Mouse (Mus musculus) heart, embryonic 11.5 days (tissue): ENCODE data around the gene Tagln2. TPM values are rescaled to one million over a fixed set of nuclear protein-coding genes. Genes with fewer than 3 reads are reported as not detected.

Experiments used
- ATAC-seq: fragments of 200-750 bp; cut with Nextera tagmentation; replicated peaks from 2 replicates; pipeline ENCODE4 v1.8.0; 2017; ENCODE audit warnings: moderate library complexity; ENCODE audit not compliant: insufficient number of reproducible peaks, low FRiP score, low TSS enrichment
- H3K27ac ChIP-seq: fragments of 300-500 bp; sonication (generic); 2 replicates; pipeline ENCODE4 v1.5.1; 2014; ENCODE audit warnings: mild to moderate bottlenecking, low read depth, low read length
- H3K27me3 ChIP-seq: fragments of 300-500 bp; sonication (generic); 2 replicates; pipeline ENCODE4 v1.6.1; 2014; ENCODE audit warnings: mild to moderate bottlenecking, low read length, mixed read lengths; ENCODE audit not compliant: control insufficient read depth, insufficient read depth
- H3K36me3 ChIP-seq: fragments of 300-500 bp; sonication (generic); 2 replicates; pipeline ENCODE4 v1.6.1; 2014; ENCODE audit warnings: mild to moderate bottlenecking, low read length, moderate library complexity, mixed read lengths; ENCODE audit not compliant: control insufficient read depth, insufficient read depth
- H3K4me1 ChIP-seq: fragments of 300-500 bp; sonication (generic); 2 replicates; pipeline ENCODE4 v1.6.1; 2014; ENCODE audit warnings: low read length; ENCODE audit not compliant: control insufficient read depth, insufficient read depth
- H3K4me2 ChIP-seq: fragments of 300-500 bp; sonication (generic); 2 replicates; pipeline ENCODE4 v1.6.1; 2014; ENCODE audit warnings: mild to moderate bottlenecking, moderate library complexity
- H3K4me3 ChIP-seq: fragments of 300-500 bp; sonication (generic); 2 replicates; pipeline ENCODE4 v1.5.1; 2014; ENCODE audit warnings: low read depth, low read length
- H3K9ac ChIP-seq: fragments of 300-500 bp; sonication (generic); 2 replicates; pipeline ENCODE4 v1.6.1; 2014; ENCODE audit warnings: mild to moderate bottlenecking, low read depth, low read length, moderate library complexity
- H3K9me3 ChIP-seq: fragments of 300-500 bp; sonication (generic); replicated peaks from 2 replicates; pipeline ENCODE4 v1.6.1; 2016; ENCODE audit warnings: low read length; ENCODE audit not compliant: control insufficient read depth
- WGBS: fragments of 180-500 bp; shearing (Covaris S2); extraction: QIAGEN DNeasy Blood & Tissue Kit; methylation state at CpG from one replicate; pipeline ENCODE4 v1.1.7; 2014; ENCODE audit not compliant: insufficient replicate concordance; 5-methylcytosine and 5-hydroxymethylcytosine counted together
- polyA plus RNA-seq: library from polyadenylated mRNA; unstranded; fragments of >200 nt; fragmentation: Nextera tagmentation; extraction: Ambion mirVana; gene quantifications from 2 replicates; pipeline ENCODE4 v1.2.1, GENCODE M21; 2014

Gene Tagln2
- polyA plus RNA-seq, 1 experiment from 2014 or later: 248 TPM

DNA sequence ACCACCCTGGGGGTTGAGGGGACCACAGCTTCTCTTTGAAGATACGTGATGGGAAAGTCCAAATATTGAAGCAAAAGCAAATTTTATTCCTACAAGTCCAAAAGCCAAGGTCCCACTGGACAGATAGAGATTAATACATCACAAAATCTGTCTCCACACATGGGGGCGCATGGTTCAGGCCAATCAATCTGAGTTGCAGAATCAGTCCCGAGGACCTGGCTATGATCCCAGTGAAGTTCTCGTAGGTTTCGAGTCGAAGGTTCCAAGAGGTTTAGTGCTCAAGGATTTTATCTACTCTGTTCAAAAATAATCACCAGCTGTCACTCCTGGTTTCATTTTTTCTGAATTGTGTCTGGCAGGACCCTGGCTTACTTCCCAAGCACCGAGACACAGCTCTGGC lies 51.2 kb downstream of the Tagln2 start:
- peak overlapping the region; percentile 85 for H3K4me2 ChIP-seq
- H3K9ac ChIP-seq: no peak overlapping the region
- peaks cover 7% of the 10 kb centered on the region for H3K27me3 ChIP-seq
- no peaks in the 10 kb centered on the region for H3K9me3 ChIP-seq
- 30% methylated on average over 7 of the region's 7 CpGs for WGBS
- H3K4me1 ChIP-seq: peaks cover 10% of the 10 kb centered on the region
- ATAC-seq: no peak
- H3K36me3 ChIP-seq: no peaks in the 10 kb centered on the region
- no peak overlapping the region for H3K27ac ChIP-seq
- H3K4me3 ChIP-seq: peak overlapping the region; percentile 51; the same call in 1 of the 2 replicates

DNA sequence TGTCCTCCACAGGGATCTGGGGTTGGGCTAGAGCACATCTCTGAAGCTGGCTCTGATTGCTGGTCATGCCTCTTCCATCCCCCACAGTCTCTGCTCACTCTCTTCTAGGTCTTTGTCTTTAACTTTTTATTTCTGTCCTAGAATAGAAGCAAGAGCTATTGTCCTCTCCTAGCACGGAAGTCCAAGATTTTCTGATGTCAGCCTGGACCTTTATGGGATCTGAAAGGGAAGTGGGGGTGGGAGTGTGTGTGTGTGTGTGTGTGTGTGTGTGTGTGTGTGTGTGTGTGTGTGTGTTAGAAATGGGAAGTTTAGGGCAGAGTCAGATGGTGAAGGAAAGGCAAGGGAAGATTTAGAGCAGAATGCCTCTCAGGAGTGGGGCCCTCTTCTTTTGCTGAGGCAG lies 52.8 kb downstream of the Tagln2 start:
- Histone ChIP-seq H3K36me3 (no peaks in the 10 kb centered on the region), H3K4me3 (no peak overlapping the region), H3K9ac (no peak overlapping the region), H3K9me3 (no peaks in the 10 kb centered on the region), H3K27me3 (peaks cover 19% of the 10 kb centered on the region), H3K4me2 (no peak overlapping the region), H3K4me1 (peaks cover 10% of the 10 kb centered on the region), H3K27ac (no peak overlapping the region)
- 55% methylated on average over 1 of the region's 1 CpGs for WGBS
- ATAC-seq: no peak

GRCm38 (mm10) chr1:172555638-172556037 lies 55.8 kb downstream of the Tagln2 start, which contains the start of gene Vsig8:
Gene Vsig8, plus strand, starts transcription at chr1:172555938.
- Histone ChIP-seq H3K4me1 (0 out of 2 replicates have a peak, but pooled peaks cover 3% of the 10 kb centered on the region), H3K9me3 (no peaks in the 10 kb centered on the region), H3K36me3 (no peaks in the 10 kb centered on the region), H3K4me2 (no peak within 1 kb of the TSS), H3K9ac (no peak within 1 kb of the TSS), H3K27ac (no peak within 1 kb of the TSS), H3K4me3 (no peak within 1 kb of the TSS), H3K27me3 (peaks cover 31% of the 10 kb centered on the region)
- WGBS: 74% methylated on average over 11 of the region's 11 CpGs
- no peak for ATAC-seq

Other genes with a start within 250 kb of the Tagln2 start
- gene Atp1a4, start 241.6 kb upstream of the Tagln2 start, polyA plus RNA-seq: 0.31 and 0.35 TPM in 2 replicates
- gene Igsf8, start 238.4 kb upstream of the Tagln2 start, polyA plus RNA-seq: 22.8 and 24.0 TPM in 2 replicates
- 4.7 and 7.0 TPM in 2 replicates for gene Atp1a2, start 202.0 kb upstream of the Tagln2 start, polyA plus RNA-seq
- gene Kcnj9, start 170.7 kb upstream of the Tagln2 start, polyA plus RNA-seq: 0.59 and 0.77 TPM in 2 replicates
- gene Kcnj10, start 158.8 kb upstream of the Tagln2 start, polyA plus RNA-seq: 0.09 TPM in 1 of 2 replicates, not detected in the other
- gene Pigm, start 123.5 kb upstream of the Tagln2 start, polyA plus RNA-seq: 8.8 and 9.8 TPM in 2 replicates
- 1.1 and 1.2 TPM in 2 replicates for gene Slamf9, start 24.7 kb upstream of the Tagln2 start, polyA plus RNA-seq
- gene Igsf9, start 18.3 kb upstream of the Tagln2 start, polyA plus RNA-seq: 9.3 and 12.0 TPM in 2 replicates
- 2.6 and 2.7 TPM in 2 replicates for gene Cfap45, start 20.8 kb downstream of the Tagln2 start, polyA plus RNA-seq
- gene Vsig8, start 55.9 kb downstream of the Tagln2 start, polyA plus RNA-seq: 0.28 TPM in 1 of 2 replicates, not detected in the other
- gene Slamf8, start 90.5 kb downstream of the Tagln2 start, polyA plus RNA-seq: not detected in 2 replicates
- gene Fcrl6, start 102.5 kb downstream of the Tagln2 start, polyA plus RNA-seq: not detected in 2 replicates
- gene Dusp23, start 132.9 kb downstream of the Tagln2 start, polyA plus RNA-seq: 11.8 and 14.5 TPM in 2 replicates
- gene Crp, start 198.0 kb downstream of the Tagln2 start, polyA plus RNA-seq: 0.11 TPM in 1 of 2 replicates, not detected in the other